Mouse (Mus musculus): ENCODE results near the gene Olfr55. TPM values are rescaled to one million over a fixed set of nuclear protein-coding genes. Genes with fewer than 3 reads are reported as not detected.
"Not testable (repeated sequence)": the region's sequence is repeated elsewhere in the genome, so short reads cannot be mapped to it uniquely, and the experiment has no call there.

Gene Olfr55
- not detected in 2 replicates for polyA plus RNA-seq (2014; fragmentation: Nextera tagmentation; extraction: Ambion mirVana)

DNA sequence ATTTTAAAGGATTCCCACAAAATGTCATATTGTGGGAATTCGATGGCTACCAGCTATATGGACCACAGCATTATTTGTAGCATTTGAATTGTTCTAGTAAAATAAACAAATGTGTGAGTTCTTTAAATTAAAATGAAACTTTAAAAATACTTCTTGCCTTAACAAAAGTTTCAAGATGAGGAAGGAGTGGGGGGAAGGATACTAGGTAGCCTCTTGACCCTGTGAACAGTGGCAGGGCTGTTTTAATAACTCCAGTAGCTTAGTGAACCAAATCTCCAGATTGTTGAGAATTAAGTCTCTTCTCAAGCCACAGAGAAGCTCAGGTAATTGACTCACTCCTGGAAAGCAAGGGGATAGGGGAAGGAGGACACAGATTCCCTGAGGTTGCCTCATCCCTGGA lies at the start of gene Olfr55:
TSS of gene Olfr55 (plus strand) at position 301 of the 400 bp plus-strand sequence.
- not testable (repeated sequence) for H3K9me3 ChIP-seq (ENCODE audit: control insufficient read depth, low read length); H3K4me2 ChIP-seq (ENCODE audit: low read length); H3K4me1 ChIP-seq (ENCODE audit: control insufficient read depth, insufficient read depth, low read length); H3K9ac ChIP-seq (replicated peaks; ENCODE audit: low read length); H3K27ac ChIP-seq (replicated peaks; ENCODE audit: low read depth, low read length); H3K4me3 ChIP-seq (replicated peaks; ENCODE audit: low read depth, low read length); H3K27me3 ChIP-seq (ENCODE audit: control insufficient read depth, insufficient read depth, low read length); ATAC-seq (ENCODE audit: low FRiP score, low TSS enrichment); H3K36me3 ChIP-seq (ENCODE audit: control insufficient read depth, insufficient read depth, low read length); DNase-seq
- 80% methylated on average over 1 of the region's 1 CpGs for WGBS

DNA sequence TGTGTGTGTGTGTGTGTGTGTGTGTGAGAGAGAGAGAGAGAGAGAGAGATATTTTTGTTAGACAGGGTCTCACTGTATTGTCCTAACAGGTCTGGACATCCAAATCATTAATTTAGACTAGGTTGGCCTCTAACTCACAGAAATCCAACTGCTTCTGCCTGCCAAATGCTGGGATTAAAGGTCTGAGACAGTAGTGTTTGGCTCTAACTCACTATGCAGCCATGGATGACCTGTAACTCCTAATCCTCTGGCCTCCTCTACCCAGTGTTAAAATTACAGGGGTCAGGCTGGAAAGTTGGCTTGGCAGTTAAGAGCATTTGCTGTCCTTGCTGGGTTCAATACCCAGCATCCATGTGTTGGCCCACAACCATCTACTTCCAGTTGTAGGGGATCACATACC lies 43.7 kb upstream of the Olfr55 start:
- Histone ChIP-seq H3K9ac (replicated peaks; ENCODE audit: low read length) (no peak overlapping the region), H3K27me3 (ENCODE audit: control insufficient read depth, insufficient read depth, low read length) (no peaks in the 10 kb centered on the region), H3K9me3 (ENCODE audit: control insufficient read depth, low read length) (no peaks in the 10 kb centered on the region), H3K4me1 (ENCODE audit: control insufficient read depth, insufficient read depth, low read length) (no peaks in the 10 kb centered on the region), H3K36me3 (ENCODE audit: control insufficient read depth, insufficient read depth, low read length) (no peaks in the 10 kb centered on the region), H3K4me3 (replicated peaks; ENCODE audit: low read depth, low read length) (no peak overlapping the region), H3K27ac (replicated peaks; ENCODE audit: low read depth, low read length) (no peak overlapping the region), H3K4me2 (ENCODE audit: low read length) (no peak overlapping the region)
- no peak for DNase-seq
- ATAC-seq (ENCODE audit: low FRiP score, low TSS enrichment): no peak

DNA sequence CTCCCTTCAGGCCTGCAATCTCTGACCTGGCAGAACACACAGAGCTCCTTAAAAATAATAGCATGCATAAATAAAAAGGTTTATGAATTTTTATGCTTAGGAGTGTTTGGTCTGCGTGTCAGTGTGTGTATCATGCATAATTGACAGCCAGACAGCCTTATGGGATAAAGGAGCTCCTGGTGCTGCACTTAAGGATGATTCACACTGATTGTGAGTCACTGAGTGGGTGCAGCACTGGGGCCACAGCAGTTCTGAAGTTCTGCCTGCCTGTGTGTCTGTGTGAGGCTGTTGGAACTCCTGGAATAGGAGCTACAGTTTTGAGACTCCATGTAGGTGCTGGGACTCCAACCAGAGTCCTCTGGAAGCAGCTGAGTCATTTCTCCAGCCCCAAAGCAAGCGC lies 42.0 kb upstream of the Olfr55 start:
- no peaks in the 10 kb centered on the region for H3K9me3 ChIP-seq (ENCODE audit: control insufficient read depth, low read length)
- no peak overlapping the region for H3K4me3 ChIP-seq (replicated peaks; ENCODE audit: low read depth, low read length)
- H3K27me3 ChIP-seq (ENCODE audit: control insufficient read depth, insufficient read depth, low read length): no peaks in the 10 kb centered on the region
- H3K36me3 ChIP-seq (ENCODE audit: control insufficient read depth, insufficient read depth, low read length): no peaks in the 10 kb centered on the region
- WGBS: 59% methylated on average over 2 of the region's 2 CpGs
- ATAC-seq (ENCODE audit: low FRiP score, low TSS enrichment): no peak
- no peaks in the 10 kb centered on the region for H3K4me1 ChIP-seq (ENCODE audit: control insufficient read depth, insufficient read depth, low read length)
- H3K27ac ChIP-seq (replicated peaks; ENCODE audit: low read depth, low read length): no peak overlapping the region
- no peak for DNase-seq
- H3K4me2 ChIP-seq (ENCODE audit: low read length): no peak overlapping the region
- no peak overlapping the region for H3K9ac ChIP-seq (replicated peaks; ENCODE audit: low read length)

DNA sequence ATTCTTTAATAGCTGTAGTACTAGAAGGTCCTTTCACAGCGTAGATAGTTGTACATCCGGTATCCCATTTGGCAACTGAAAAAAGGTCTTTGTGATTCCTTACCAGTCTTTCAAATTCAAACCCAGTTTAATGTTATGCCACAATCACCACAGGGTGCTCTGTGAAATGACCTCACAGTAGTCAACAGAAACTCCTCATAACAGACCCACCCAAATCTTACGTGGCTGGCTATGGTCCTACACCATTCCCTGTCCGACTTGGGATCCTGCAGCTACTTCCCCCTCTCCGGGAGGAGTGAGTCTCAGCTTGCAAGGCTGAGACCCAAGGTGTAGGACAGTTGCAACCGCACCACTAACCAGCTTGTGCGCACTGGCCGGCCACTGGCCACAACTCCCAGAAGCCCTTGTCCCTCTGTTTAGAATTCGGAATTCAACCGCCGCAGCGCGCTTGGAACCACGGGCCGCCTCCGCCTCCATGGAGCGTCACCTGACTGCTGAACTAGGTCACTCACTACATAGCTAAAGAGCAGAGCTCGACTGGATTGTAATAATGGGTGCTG lies 28.9 kb upstream of the Olfr55 start, which contains the start of gene Morc2b:
TSS of gene Morc2b (minus strand) at position 423 of the 560 bp plus-strand sequence.
- Histone ChIP-seq H3K4me1 (ENCODE audit: control insufficient read depth, insufficient read depth, low read length) (no peaks in the 10 kb centered on the region), H3K9ac (replicated peaks; ENCODE audit: low read length) (no peak within 1 kb of the TSS), H3K36me3 (ENCODE audit: control insufficient read depth, insufficient read depth, low read length) (no peaks in the 10 kb centered on the region), H3K27me3 (ENCODE audit: control insufficient read depth, insufficient read depth, low read length) (no peaks in the 10 kb centered on the region), H3K4me3 (replicated peaks; ENCODE audit: low read depth, low read length) (no peak within 1 kb of the TSS), H3K27ac (replicated peaks; ENCODE audit: low read depth, low read length) (no peak within 1 kb of the TSS), H3K4me2 (ENCODE audit: low read length) (no peak within 1 kb of the TSS), H3K9me3 (ENCODE audit: control insufficient read depth, low read length) (peaks cover 2% of the 10 kb centered on the region; the same call in 1 of the 2 replicates)
- ATAC-seq (ENCODE audit: low FRiP score, low TSS enrichment) (no peak), DNase-seq (no peak)
- 77% methylated on average over 18 of the region's 18 CpGs for WGBS

DNA sequence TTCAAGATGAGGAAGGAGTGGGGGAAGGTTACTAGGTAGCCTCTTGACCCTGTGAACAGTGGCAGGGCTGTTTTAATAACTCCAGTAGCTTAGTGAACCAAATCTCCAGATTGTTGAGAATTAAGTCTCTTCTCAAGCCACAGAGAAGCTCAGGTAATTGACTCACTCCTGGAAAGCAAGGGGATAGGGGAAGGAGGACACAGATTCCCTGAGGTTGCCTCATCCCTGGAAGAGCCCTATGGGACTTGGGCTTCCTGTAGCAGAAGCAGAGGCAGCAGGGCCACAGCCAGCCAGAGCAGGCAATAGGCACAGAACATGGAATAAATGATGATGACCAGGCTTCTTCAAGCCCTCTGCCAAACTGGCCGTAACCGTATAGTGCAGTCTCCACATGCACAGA lies 22.8 kb downstream of the Olfr55 start, which contains the start of gene Olfr239:
TSS of gene Olfr239 (plus strand) at position 301 of the 400 bp plus-strand sequence.
- ATAC-seq (ENCODE audit: low FRiP score, low TSS enrichment); H3K36me3 ChIP-seq (ENCODE audit: control insufficient read depth, insufficient read depth, low read length); H3K27me3 ChIP-seq (ENCODE audit: control insufficient read depth, insufficient read depth, low read length); H3K9me3 ChIP-seq (ENCODE audit: control insufficient read depth, low read length); H3K9ac ChIP-seq (replicated peaks; ENCODE audit: low read length); H3K4me2 ChIP-seq (ENCODE audit: low read length); H3K4me1 ChIP-seq (ENCODE audit: control insufficient read depth, insufficient read depth, low read length); H3K4me3 ChIP-seq (replicated peaks; ENCODE audit: low read depth, low read length); H3K27ac ChIP-seq (replicated peaks; ENCODE audit: low read depth, low read length); DNase-seq: not testable (repeated sequence)
- no CpG with 5 or more reads among the region's 2 CpGs for WGBS

DNA sequence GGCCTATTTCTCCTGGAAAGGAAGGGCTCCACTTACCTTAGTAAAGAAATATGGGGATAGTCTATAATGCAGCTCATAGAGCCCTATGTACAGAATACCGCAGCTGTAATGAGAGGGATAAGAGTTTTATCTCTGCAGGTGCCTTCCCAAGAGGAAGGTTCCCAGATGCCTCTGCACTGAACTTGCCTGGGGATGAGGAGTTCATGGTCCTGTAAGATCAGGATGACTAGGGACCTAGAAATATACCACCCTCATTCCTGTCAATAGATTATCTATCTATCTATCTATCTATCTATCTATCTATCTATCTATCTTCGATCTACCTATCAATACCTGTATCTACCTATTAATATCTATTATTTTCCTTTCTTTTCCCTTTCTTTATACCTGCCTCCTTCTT lies 53.3 kb downstream of the Olfr55 start, which contains the start of gene Olfr1564:
TSS of gene Olfr1564 (minus strand) at position 101 of the 400 bp plus-strand sequence.
- 83% methylated on average over 2 of the region's 2 CpGs for WGBS
- H3K9ac ChIP-seq (replicated peaks; ENCODE audit: low read length): no peak within 1 kb of the TSS
- H3K27me3 ChIP-seq (ENCODE audit: control insufficient read depth, insufficient read depth, low read length): no peaks in the 10 kb centered on the region
- DNase-seq: no peak
- H3K27ac ChIP-seq (replicated peaks; ENCODE audit: low read depth, low read length): no peak within 1 kb of the TSS
- no peaks in the 10 kb centered on the region for H3K36me3 ChIP-seq (ENCODE audit: control insufficient read depth, insufficient read depth, low read length)
- no peak within 1 kb of the TSS for H3K4me3 ChIP-seq (replicated peaks; ENCODE audit: low read depth, low read length)
- H3K4me2 ChIP-seq (ENCODE audit: low read length): no peak within 1 kb of the TSS
- ATAC-seq (ENCODE audit: low FRiP score, low TSS enrichment): no peak
- H3K4me1 ChIP-seq (ENCODE audit: control insufficient read depth, insufficient read depth, low read length): no peaks in the 10 kb centered on the region
- H3K9me3 ChIP-seq (ENCODE audit: control insufficient read depth, low read length): peaks cover 13% of the 10 kb centered on the region

Other genes starting within 250 kb of the Olfr55 start
- 4.7 and 6.6 TPM in 2 replicates for gene Cyp4f13, start 221.0 kb upstream of the Olfr55 start, polyA plus RNA-seq (2014; fragmentation: Nextera tagmentation; extraction: Ambion mirVana)
- gene Zfp472, start 202.6 kb upstream of the Olfr55 start, polyA plus RNA-seq (2014; fragmentation: Nextera tagmentation; extraction: Ambion mirVana): 9.7 and 10.5 TPM in 2 replicates
- gene Zfp952, start 175.3 kb upstream of the Olfr55 start, polyA plus RNA-seq (2014; fragmentation: Nextera tagmentation; extraction: Ambion mirVana): 20.2 and 24.2 TPM in 2 replicates
- 30.1 and 35.7 TPM in 2 replicates for gene Zfp763, start 135.0 kb upstream of the Olfr55 start, polyA plus RNA-seq (2014; fragmentation: Nextera tagmentation; extraction: Ambion mirVana)
- gene 4921501E09Rik, start 100.4 kb upstream of the Olfr55 start, polyA plus RNA-seq (2014; fragmentation: Nextera tagmentation; extraction: Ambion mirVana): not detected in 2 replicates
- 27.7 and 30.2 TPM in 2 replicates for gene Zfp563, start 79.1 kb upstream of the Olfr55 start, polyA plus RNA-seq (2014; fragmentation: Nextera tagmentation; extraction: Ambion mirVana)
- 0.08 and 0.09 TPM in 2 replicates for gene Morc2b, start 28.8 kb upstream of the Olfr55 start, polyA plus RNA-seq (2014; fragmentation: Nextera tagmentation; extraction: Ambion mirVana)
- gene Olfr239, start 22.9 kb downstream of the Olfr55 start, polyA plus RNA-seq (2014; fragmentation: Nextera tagmentation; extraction: Ambion mirVana): 0.07 TPM in 1 of 2 replicates, not detected in the other
- gene Olfr1564, start 53.2 kb downstream of the Olfr55 start, polyA plus RNA-seq (2014; fragmentation: Nextera tagmentation; extraction: Ambion mirVana): not detected in 2 replicates
- 30.4 and 33.8 TPM in 2 replicates for gene Zfp955a, start 86.7 kb downstream of the Olfr55 start, polyA plus RNA-seq (2014; fragmentation: Nextera tagmentation; extraction: Ambion mirVana)
- not detected in 2 replicates for gene Olfr63, start 96.2 kb downstream of the Olfr55 start, polyA plus RNA-seq (2014; fragmentation: Nextera tagmentation; extraction: Ambion mirVana)
- 18.9 and 19.1 TPM in 2 replicates for gene Zfp955b, start 121.1 kb downstream of the Olfr55 start, polyA plus RNA-seq (2014; fragmentation: Nextera tagmentation; extraction: Ambion mirVana)
- gene Zfp81, start 190.4 kb downstream of the Olfr55 start, polyA plus RNA-seq (2014; fragmentation: Nextera tagmentation; extraction: Ambion mirVana): 25.2 and 32.5 TPM in 2 replicates
- gene Zfp101, start 226.2 kb downstream of the Olfr55 start, polyA plus RNA-seq (2014; fragmentation: Nextera tagmentation; extraction: Ambion mirVana): 17.1 and 17.3 TPM in 2 replicates

Measured in midbrain, embryonic 14.5 days (tissue).